Mouse (Mus musculus): ENCODE measurements at regions not wholly inside any gene's neighbourhood (a gene's known extent, or its start where the extent isn't known, plus 50 kb on each side); places are given as distances from the start of the nearest gene placed in this dataset.
A peak's percentile ranks its signal among the peaks of the same experiment; 100 is the strongest.

DNA sequence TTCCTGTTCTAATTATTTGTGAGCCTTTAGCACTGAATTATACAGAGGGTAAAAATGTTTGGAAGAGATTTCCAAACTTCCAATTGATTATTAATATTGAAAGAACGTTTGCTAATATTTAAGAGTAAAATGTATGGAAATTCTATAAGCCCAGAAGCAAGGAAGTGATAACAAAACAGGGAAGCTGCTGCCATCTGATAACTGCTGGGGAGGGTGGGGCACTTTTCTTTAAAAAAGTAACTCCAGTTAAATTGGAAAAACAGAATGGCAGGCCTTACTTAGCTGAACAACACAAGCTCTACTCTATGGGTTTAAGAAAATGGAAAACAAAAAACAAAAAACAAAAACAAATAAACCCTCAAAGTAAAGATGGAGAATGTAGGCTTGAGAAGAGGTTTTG lies 1327.7 kb downstream of the Hace1 start:
- DNase-seq (ENCODE audit: low spot score), result no peak
- H3K4me1 ChIP-seq, result no peaks in the 10 kb centered on the region
- 85% methylated on average over 1 of the region's 1 CpGs for WGBS
- H3K9me3 ChIP-seq (replicated peaks), result no peaks in the 10 kb centered on the region
- no peak overlapping the region for H3K4me3 ChIP-seq
- H3K27me3 ChIP-seq (ENCODE audit: low read depth, poor library complexity, severe bottlenecking), result no peaks in the 10 kb centered on the region
- H3K36me3 ChIP-seq, result no peaks in the 10 kb centered on the region
- H3K27ac ChIP-seq, result no peak overlapping the region

DNA sequence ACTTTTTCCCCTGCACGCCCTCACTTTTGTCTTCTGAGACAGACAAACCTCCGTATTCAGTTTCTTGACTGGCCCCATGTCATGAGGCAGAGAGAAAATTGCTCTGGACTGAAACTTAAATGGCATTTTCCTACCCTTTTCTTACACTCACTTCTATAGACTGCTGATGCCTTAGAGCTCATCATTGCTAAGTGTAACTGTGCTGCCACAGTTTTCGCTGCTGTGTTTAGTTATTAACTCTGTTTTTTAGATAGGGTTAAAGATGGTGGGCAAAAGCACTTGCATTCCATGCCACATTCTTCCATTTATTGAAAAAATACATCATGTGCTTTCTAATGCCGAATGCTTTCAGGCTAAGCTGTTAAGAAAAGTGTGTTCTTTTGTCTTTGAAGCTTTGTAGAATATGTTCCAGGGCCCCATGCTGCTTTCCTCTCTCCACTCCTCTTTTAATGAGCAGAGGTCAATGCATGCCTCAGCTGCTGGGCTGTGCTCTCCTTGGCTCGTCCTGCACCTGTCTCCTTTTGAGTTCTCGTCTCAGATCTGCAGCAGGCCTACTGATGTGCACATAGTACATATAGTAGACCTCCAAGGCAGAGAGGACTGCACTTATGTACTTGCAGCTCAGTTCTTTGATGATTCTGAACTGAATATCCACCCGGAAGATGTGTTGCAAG lies 1345.0 kb downstream of the Hace1 start:
- H3K4me3 ChIP-seq, result no peak overlapping the region
- no peak overlapping the region for H3K27ac ChIP-seq
- H3K36me3 ChIP-seq, result no peaks in the 10 kb centered on the region
- no peak for DNase-seq (ENCODE audit: low spot score)
- H3K4me1 ChIP-seq, result no peaks in the 10 kb centered on the region
- 77% methylated on average over 7 of the region's 7 CpGs for WGBS
- H3K9me3 ChIP-seq (replicated peaks), result no peaks in the 10 kb centered on the region
- H3K27me3 ChIP-seq (ENCODE audit: low read depth, poor library complexity, severe bottlenecking), result no peaks in the 10 kb centered on the region

DNA sequence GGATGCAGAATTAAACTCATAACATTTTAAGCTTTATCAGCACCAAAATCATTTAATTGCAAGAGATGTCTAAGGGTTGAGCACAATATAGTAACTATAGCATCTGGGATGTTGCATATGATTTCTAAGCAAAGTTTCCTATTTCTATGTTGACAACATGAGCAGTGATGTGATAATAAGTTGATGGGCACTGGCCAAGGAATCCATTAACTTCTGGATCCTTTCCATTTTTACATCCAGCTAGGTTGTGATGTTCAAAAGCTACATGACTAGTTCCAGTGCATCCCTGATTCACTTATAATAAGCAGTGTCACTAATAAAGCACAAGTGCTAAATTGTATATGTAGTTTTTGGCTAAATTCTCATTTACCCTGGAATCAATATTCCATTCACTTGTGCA lies 1356.7 kb downstream of the Hace1 start:
- no peaks in the 10 kb centered on the region for H3K27me3 ChIP-seq (ENCODE audit: low read depth, poor library complexity, severe bottlenecking)
- H3K4me3 ChIP-seq, result no peak overlapping the region
- no peaks in the 10 kb centered on the region for H3K9me3 ChIP-seq (replicated peaks)
- no peak overlapping the region for H3K27ac ChIP-seq
- H3K4me1 ChIP-seq, result no peaks in the 10 kb centered on the region
- no peaks in the 10 kb centered on the region for H3K36me3 ChIP-seq
- DNase-seq (ENCODE audit: low spot score), result no peak

DNA sequence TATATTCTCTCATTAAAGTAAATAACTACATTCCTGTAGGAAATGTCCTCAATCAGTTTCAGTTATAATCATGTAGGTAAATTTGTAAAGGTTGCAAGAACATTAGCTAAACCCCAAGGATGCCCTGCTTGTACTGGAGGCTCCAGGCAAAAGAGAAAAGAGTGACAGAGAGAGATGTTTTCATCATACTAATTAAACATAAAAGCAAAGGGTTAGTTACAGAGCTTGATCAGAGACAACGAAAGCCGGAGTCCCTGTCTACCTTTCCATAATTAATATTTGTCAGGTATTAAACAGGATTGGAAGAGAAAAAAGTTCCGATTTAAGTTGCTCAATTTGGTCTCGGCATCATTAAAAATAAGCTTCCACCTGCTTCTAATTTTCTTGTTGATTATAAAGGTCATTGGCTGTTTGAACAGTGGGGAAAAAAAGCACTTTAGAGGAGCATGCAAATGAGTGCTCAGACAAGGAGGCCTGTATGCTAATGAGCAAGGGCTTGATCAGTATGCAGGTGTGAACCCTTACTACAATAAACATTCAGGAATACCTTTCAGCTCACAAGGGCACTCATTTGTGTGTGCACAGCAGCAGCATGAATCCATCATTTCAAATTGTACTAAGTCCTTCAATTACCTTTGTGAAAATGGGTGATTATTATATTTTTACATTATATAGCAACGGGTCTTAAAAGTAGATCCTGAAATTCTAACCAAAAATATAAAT lies 1358.8 kb downstream of the Hace1 start:
- WGBS, result 62% methylated on average over 5 of the region's 5 CpGs
- no peak overlapping the region for H3K4me3 ChIP-seq
- no peaks in the 10 kb centered on the region for H3K36me3 ChIP-seq
- DNase-seq (ENCODE audit: low spot score), result no peak
- H3K9me3 ChIP-seq (replicated peaks), result no peaks in the 10 kb centered on the region
- no peak overlapping the region for H3K27ac ChIP-seq
- no peaks in the 10 kb centered on the region for H3K27me3 ChIP-seq (ENCODE audit: low read depth, poor library complexity, severe bottlenecking)
- no peaks in the 10 kb centered on the region for H3K4me1 ChIP-seq

DNA sequence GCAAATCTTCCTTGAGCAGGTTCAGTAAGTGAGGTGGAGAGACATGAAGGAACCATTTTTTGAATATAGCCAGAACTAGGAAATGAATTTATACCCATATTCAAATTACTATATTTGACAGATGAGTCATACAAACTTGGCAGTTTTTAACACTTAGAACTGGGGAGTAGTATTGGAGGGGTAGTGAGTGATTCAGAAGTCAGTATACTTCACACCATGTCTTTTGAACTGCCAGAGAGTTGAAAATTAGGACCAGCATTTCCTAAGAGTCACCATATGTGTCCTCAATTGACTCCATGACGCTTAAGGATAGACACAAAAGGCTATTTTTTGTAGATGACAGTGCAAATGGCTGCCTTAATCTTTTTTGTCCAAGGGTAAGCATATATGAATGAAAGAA lies 1361.7 kb downstream of the Hace1 start:
- H3K9me3 ChIP-seq (replicated peaks), result no peaks in the 10 kb centered on the region
- H3K36me3 ChIP-seq, result no peaks in the 10 kb centered on the region
- WGBS, result 35% methylated on average over 1 of the region's 1 CpGs
- no peak overlapping the region for H3K27ac ChIP-seq
- DNase-seq (ENCODE audit: low spot score), result no peak
- no peaks in the 10 kb centered on the region for H3K27me3 ChIP-seq (ENCODE audit: low read depth, poor library complexity, severe bottlenecking)
- H3K4me1 ChIP-seq, result no peaks in the 10 kb centered on the region
- H3K4me3 ChIP-seq, result no peak overlapping the region

DNA sequence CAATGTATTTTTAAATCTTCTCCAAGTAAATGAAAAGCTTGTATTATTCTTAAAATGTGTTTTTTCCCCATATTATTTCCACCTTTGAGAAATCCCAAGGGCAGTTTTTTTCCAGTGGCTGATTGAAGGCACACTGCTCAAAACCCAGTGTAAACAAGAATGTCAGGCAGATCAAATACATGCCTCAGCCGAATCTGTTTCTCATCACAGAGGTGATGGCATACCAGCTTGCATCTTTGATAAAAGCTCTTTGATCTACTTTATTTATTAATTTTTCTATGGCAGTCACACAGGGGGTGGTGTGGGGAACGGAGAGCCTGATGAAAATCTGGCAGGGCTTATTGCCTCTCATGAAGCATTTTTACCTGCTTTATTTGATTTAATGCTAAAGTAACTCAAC lies 1362.2 kb downstream of the Hace1 start:
- 29% methylated on average over 2 of the region's 2 CpGs for WGBS
- DNase-seq (ENCODE audit: low spot score), result peak; percentile 34

DNA sequence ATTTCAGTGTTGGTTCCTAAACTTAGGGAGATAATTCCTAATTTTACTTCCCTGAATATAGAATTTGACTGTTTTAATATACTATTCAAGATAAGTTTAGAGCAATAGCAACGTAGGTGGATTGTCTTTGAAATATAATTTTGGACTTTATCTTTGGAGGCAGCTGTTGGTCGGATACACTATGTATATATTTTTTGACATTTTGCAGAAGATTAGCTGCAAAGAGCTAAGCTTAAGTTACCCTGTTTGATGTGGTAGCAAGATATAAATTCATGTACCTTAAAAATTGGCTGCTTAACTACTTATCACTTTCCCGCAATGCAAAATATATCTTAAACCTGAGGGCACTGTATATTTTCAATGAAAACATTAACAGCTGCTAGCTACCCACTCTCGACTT lies 1375.3 kb downstream of the Hace1 start:
- 90% methylated on average over 4 of the region's 4 CpGs for WGBS
- Histone ChIP-seq H3K27me3 (ENCODE audit: low read depth, poor library complexity, severe bottlenecking) (no peaks in the 10 kb centered on the region), H3K36me3 (no peaks in the 10 kb centered on the region), H3K9me3 (replicated peaks) (no peaks in the 10 kb centered on the region), H3K4me3 (no peak overlapping the region), H3K4me1 (no peaks in the 10 kb centered on the region), H3K27ac (no peak overlapping the region)
- no peak for DNase-seq (ENCODE audit: low spot score)

More for the DNA sequence above, 1362.2 kb downstream of the Hace1 start:
- Histone ChIP-seq H3K36me3 (no peaks in the 10 kb centered on the region), H3K27ac (no peak overlapping the region), H3K9me3 (replicated peaks) (no peaks in the 10 kb centered on the region), H3K4me1 (no peaks in the 10 kb centered on the region), H3K27me3 (ENCODE audit: low read depth, poor library complexity, severe bottlenecking) (no peaks in the 10 kb centered on the region), H3K4me3 (no peak overlapping the region)

DNA sequence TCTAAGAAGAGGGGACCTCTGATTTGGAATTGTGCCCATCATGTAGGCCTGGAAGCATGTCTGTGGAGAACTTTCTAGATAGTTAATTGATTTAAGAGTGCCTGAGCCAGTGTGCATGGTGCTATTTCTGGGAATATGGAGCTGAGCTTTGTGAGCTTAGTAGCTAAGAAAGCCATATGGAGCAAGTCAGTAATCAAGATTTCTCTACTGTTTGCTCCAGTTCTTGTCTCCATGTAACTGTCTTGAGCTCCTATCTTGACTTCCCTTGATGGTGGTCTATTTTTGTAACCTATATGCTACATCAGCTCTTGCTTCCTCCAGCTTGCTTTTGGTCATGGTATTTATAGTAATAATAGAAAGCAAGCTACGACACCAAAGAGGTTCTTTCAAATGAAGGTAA lies 1377.1 kb downstream of the Hace1 start:
- Histone ChIP-seq H3K4me3 (no peak overlapping the region), H3K27ac (no peak overlapping the region), H3K27me3 (ENCODE audit: low read depth, poor library complexity, severe bottlenecking) (no peaks in the 10 kb centered on the region), H3K4me1 (no peaks in the 10 kb centered on the region), H3K36me3 (no peaks in the 10 kb centered on the region), H3K9me3 (replicated peaks) (no peaks in the 10 kb centered on the region)
- DNase-seq (ENCODE audit: low spot score), result no peak
- WGBS, result 90% methylated on average over 1 of the region's 1 CpGs

DNA sequence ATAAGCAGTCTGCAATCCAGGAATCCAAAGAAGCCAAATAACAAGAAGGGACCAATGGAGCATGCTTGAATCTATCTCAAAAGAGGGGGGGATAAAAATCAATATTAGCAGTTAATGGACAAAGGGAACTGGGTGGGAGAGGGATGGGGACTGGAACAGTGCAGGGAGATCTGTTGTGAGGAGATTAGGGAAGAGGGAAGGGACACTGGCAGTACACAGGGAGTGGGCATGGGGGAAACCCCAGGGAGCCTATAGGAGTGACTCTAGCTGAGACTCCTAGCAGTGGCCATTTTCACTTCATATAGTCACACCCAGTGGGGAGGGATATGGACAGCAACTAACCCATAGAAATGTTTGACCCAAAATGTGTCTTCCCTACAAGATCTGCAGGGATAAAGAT lies 1402.8 kb downstream of the Hace1 start:
- Histone ChIP-seq H3K27ac (no peak overlapping the region), H3K4me1 (no peaks in the 10 kb centered on the region), H3K9me3 (replicated peaks) (no peaks in the 10 kb centered on the region), H3K36me3 (no peaks in the 10 kb centered on the region), H3K4me3 (no peak overlapping the region), H3K27me3 (ENCODE audit: low read depth, poor library complexity, severe bottlenecking) (no peaks in the 10 kb centered on the region)
- DNase-seq (ENCODE audit: low spot score), result no peak

DNA sequence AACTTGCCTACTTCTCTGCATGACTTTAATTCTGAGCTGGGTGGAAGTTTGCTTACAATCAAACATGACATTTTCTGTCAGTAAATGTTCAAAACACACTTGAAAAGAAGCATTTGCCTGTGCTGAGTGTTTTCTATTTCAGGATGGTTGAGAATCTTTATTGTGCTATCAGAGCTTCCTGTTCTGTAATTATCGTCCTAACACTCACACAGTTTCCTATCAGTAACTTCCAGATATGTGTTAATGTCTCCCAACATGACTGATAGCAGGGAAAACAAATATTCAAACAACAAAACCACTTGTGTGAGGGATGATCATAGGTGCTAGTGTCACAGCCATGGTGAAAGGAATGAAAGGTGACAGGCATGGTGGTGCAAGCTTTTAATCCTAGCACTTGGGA lies 1422.1 kb downstream of the Hace1 start:
- Histone ChIP-seq H3K4me1 (no peaks in the 10 kb centered on the region), H3K27me3 (ENCODE audit: low read depth, poor library complexity, severe bottlenecking) (no peaks in the 10 kb centered on the region), H3K27ac (no peak overlapping the region), H3K4me3 (no peak overlapping the region), H3K36me3 (no peaks in the 10 kb centered on the region), H3K9me3 (replicated peaks) (no peaks in the 10 kb centered on the region)
- WGBS, result 90% methylated on average over 1 of the region's 1 CpGs
- no peak for DNase-seq (ENCODE audit: low spot score)

DNA sequence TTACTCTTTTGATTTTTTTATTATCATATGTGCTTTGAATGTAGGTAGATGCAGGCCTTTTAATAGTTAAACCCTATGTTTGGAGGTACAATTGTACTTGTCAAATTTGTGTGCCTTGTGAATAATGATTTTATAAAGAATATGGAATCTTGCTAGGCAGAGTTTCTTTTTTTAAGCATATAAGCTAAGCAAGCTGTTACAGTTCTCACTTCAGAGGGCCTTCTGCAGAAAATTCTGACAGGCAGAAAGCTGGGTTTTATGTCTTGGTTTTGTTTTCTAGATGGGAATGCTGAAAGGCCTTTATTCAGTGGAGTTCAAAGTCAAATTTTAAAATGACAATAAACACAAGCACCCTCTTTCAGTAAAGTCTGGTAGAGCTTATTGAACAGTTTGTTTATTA lies 1451.1 kb downstream of the Hace1 start:
- no peaks in the 10 kb centered on the region for H3K36me3 ChIP-seq
- no peak overlapping the region for H3K4me3 ChIP-seq
- no peak for DNase-seq (ENCODE audit: low spot score)
- H3K27me3 ChIP-seq (ENCODE audit: low read depth, poor library complexity, severe bottlenecking), result no peaks in the 10 kb centered on the region
- H3K4me1 ChIP-seq, result no peaks in the 10 kb centered on the region
- H3K9me3 ChIP-seq (replicated peaks), result no peaks in the 10 kb centered on the region
- H3K27ac ChIP-seq, result no peak overlapping the region

DNA sequence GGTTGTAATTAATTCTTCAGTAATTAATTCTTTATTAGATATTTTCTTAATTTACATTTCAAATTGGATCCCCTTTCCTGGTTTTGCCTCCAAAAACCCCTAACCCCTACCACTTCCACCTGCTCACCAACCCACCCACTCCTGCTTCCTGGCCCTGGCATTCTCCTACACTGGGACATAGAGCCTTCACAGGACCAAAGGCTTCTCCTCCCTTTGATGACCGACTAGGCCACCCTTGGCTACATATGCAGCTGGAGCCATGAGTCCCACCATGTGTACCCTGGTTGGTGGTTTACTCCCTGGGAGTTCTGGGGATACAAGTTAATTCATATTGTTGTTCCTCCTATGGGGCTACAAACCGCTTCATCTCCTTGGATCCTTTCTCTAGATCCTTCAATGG lies 1477.0 kb downstream of the Hace1 start:
- 84% methylated on average over 2 of the region's 2 CpGs for WGBS
- Histone ChIP-seq H3K27me3 (ENCODE audit: low read depth, poor library complexity, severe bottlenecking) (no peaks in the 10 kb centered on the region), H3K4me3 (no peak overlapping the region), H3K4me1 (no peaks in the 10 kb centered on the region), H3K9me3 (replicated peaks) (no peaks in the 10 kb centered on the region), H3K36me3 (no peaks in the 10 kb centered on the region), H3K27ac (no peak overlapping the region)
- DNase-seq (ENCODE audit: low spot score), result no peak

DNA sequence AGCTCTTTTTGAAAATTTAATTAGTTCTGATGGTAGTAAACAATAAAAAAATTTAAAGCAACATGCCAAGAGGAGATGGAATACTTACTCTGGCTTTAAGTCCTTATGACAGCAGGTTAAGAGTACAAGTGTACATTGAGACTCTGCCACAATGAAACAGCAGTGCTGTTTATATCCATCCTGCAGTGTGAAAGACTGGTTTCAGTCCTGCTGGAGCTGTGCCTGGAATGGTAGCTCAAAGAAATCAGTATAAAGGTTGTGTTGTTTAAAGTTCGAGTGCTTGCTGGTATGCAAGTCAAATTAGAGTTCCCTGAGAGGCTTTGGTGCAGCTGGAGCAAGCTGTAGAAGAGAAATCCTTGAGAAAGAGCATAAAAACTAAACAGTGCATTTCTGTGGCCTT lies 1524.9 kb downstream of the Hace1 start:
- H3K27ac ChIP-seq, result no peak overlapping the region
- H3K27me3 ChIP-seq (ENCODE audit: low read depth, poor library complexity, severe bottlenecking), result no peaks in the 10 kb centered on the region
- H3K4me1 ChIP-seq, result no peaks in the 10 kb centered on the region
- no peak overlapping the region for H3K4me3 ChIP-seq
- 65% methylated on average over 1 of the region's 1 CpGs for WGBS
- no peaks in the 10 kb centered on the region for H3K9me3 ChIP-seq (replicated peaks)
- no peaks in the 10 kb centered on the region for H3K36me3 ChIP-seq
- DNase-seq (ENCODE audit: low spot score), result no peak
